Mouse (Mus musculus) ES-E14 (cell line): Measurements from ENCODE around the gene Fam171a2.

Experiments
- MAFK ChIP-seq: IDR thresholded peaks from 2 replicates; pipeline ENCODE4 v1.6.1; 2014; ENCODE audit warnings: mild to moderate bottlenecking, low read depth, low read length, inconsistent platforms; ENCODE audit not compliant: insufficient read depth
- ZC3H11A ChIP-seq: IDR thresholded peaks from 2 replicates; pipeline ENCODE4 v1.6.1; 2012; ENCODE audit warnings: low read depth, mild to moderate bottlenecking, inconsistent platforms, low read length, borderline replicate concordance
- ZNF384 ChIP-seq: IDR thresholded peaks from 2 replicates; pipeline ENCODE4 v1.6.1; 2012; ENCODE audit warnings: low read depth, low read length, inconsistent platforms

GRCm38 (mm10) chr11:102408344-102408876 is 39.1 kb downstream of the Fam171a2 start:
- TF ChIP-seq ZC3H11A: no peak
- TF ChIP-seq ZNF384: no peak
- no peak for TF ChIP-seq MAFK
